Comparison of ENCODE assay signal across 22 mouse cellular contexts in the genomic region with DNA sequence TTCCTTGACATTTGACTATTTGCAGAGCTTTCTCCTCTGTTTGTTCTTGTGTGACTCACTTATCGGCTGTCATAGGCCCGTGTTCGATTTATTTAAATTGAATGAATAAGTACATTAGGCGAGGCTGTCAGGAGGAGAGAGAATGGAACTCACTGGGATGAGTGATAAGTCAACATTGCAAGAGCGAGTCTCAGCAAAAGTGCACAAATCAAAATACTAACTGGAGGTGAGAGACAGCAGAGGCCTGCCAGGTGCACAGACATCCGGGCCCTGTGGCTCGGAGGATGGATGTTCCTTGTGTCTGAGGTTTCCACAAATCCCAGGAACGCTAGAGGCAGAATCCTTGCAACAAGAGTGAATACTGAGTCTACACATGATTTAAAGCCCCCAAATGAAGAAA.
"Had no signal": no experiment of that assay in that cellular context is flagged by ENCODE, and none has a peak within 500 bp of the region (broad histone marks: within the 10 kb centered on the region; RNA-seq: fewer than 3 reads in every experiment).

No protein-coding gene starts in this region.

- H3K4me1 ChIP-seq: lung, embryonic 15.5 days; megakaryocyte, embryonic 14.5 days had no signal

- DNase-seq: liver, postnatal 0 days; lung, adult 2 months; lung, postnatal 14 days; lung, postnatal 36 days; retina, postnatal 1 day; right cerebral cortex, adult 18-20 months; right cerebral cortex, postnatal 25 days; right cerebral cortex, postnatal 4 days; spleen, adult 18-20 months; thymus, adult 18-20 months; thymus, postnatal 14 days; thymus, postnatal 36 days had no signal

- H3K9me3 ChIP-seq: lung, embryonic 15.5 days; midbrain, embryonic 13.5 days; neural tube, embryonic 13.5 days; neural tube, embryonic 15.5 days had no signal

- ATAC-seq: liver, postnatal 0 days; lung, postnatal 0 days; midbrain, embryonic 13.5 days; midbrain, embryonic 16.5 days had no signal

- H3K36me3 ChIP-seq: lung, embryonic 15.5 days; midbrain, embryonic 13.5 days; neural tube, embryonic 13.5 days; neural tube, embryonic 15.5 days had no signal

- H3K27ac ChIP-seq: lung, embryonic 15.5 days; macrophage; midbrain, embryonic 13.5 days; neural tube, embryonic 13.5 days; neural tube, embryonic 15.5 days had no signal

- H3K9ac ChIP-seq: liver, postnatal 0 days; lung, embryonic 15.5 days; midbrain, embryonic 13.5 days; neural tube, embryonic 13.5 days; neural tube, embryonic 15.5 days had no signal

- H3K4me3 ChIP-seq: lung, embryonic 15.5 days; megakaryocyte, embryonic 14.5 days; midbrain, embryonic 13.5 days; myocyte; neural tube, embryonic 13.5 days; neural tube, embryonic 15.5 days had no signal

- H3K4me2 ChIP-seq: lung, embryonic 15.5 days; midbrain, embryonic 11.5 days; midbrain, embryonic 13.5 days; neural tube, embryonic 13.5 days; neural tube, embryonic 15.5 days had no signal

- H3K27me3 ChIP-seq: lung, embryonic 15.5 days; megakaryocyte, embryonic 14.5 days; neural tube, embryonic 13.5 days; neural tube, embryonic 15.5 days had no signal
